Mouse (Mus musculus): ENCODE measurements around the gene Exosc2. TPM values are rescaled to one million over a fixed set of nuclear protein-coding genes. Genes with fewer than 3 reads are reported as not detected.
"Not testable (repeated sequence)": the region's sequence is repeated elsewhere in the genome, so short reads cannot be mapped to it uniquely, and the experiment has no call there.

Exosc2 gene
- polyA plus RNA-seq, 2 experiments = 47.6 to 49.7 TPM

DNA sequence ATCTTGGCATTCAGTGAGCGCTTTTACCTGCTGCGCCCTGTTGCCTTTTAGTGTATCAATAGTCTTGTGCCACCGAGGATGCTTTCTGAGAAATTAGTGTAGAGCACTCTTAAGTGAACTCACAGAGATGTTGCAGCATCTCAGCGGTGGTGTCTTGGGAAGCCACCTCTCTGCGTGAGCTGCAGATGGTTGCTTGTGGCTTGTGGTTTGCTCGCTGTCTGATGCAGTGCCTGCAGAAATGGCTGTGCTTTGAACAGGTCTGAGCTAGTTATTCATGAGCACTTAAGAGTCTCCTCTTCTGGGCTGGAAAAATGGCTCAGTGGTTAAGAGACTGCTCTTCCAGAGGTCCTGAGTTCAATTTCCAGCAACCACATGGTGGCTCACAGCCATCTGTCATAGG, 8.1 kb downstream of the Exosc2 start:
- ATAC-seq (ENCODE audit: low FRiP score, low read depth) = no peak
- no peak for DNase-seq (ENCODE audit: low spot score)
- no peak for TF ChIP-seq POLR2A (IDR thresholded peaks at IDR 0.05; ENCODE audit: borderline replicate concordance, extremely low read depth, insufficient read depth, insufficient read length)
- Histone ChIP-seq H3K36me3 (ENCODE audit: control insufficient read depth, insufficient read depth, low read length) (peaks cover 73% of the 10 kb centered on the region), H3K9ac (ENCODE audit: low read depth, low read length, severe bottlenecking) (no peak overlapping the region), H3K4me3 (replicated peaks; ENCODE audit: low read length) (no peak overlapping the region), H3K9me3 (ENCODE audit: control insufficient read depth, low read length) (no peaks in the 10 kb centered on the region), H3K27ac (replicated peaks; ENCODE audit: low read depth, low read length) (no peak overlapping the region), H3K4me1 (ENCODE audit: control insufficient read depth, insufficient read depth, low read length) (no peaks in the 10 kb centered on the region), H3K27me3 (ENCODE audit: control insufficient read depth, insufficient read depth, low read length) (no peaks in the 10 kb centered on the region), H3K4me2 (replicated peaks; ENCODE audit: low read depth, low read length, severe bottlenecking) (no peak overlapping the region)
- 90% methylated on average over 6 of the region's 6 CpGs for WGBS

DNA sequence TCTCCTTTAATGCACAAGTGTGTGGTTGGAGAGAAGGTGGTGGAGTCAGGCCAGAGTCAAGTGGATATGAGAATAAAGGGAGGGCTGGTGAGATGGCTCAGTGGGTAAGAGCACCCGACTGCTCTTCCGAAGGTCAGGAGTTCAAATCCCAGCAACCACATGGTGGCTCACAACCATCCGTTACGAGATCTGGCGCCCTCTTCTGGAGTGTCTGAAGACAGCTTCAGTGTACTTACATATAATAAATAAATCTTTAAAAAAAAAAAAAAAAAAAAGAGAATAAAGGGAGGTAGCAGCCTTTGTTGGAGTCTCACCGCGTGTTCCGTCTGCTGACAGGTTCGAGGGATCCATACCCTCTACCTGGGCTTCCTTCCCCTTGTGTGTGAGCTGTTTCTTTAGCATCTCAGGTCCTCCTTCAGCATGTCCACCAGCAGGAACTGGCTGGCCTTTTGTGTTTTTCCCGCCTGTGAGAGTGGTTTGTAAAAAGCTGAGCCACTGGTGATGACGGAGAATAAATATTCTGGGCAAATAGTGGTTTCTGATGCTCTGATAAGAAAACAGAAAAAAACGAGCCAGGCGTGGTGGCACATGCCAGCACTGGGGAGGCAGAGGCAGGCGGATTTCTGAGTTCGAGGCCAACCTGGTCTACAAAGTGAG, 10.7 kb downstream of the Exosc2 start:
- H3K4me3 ChIP-seq (replicated peaks; ENCODE audit: low read length); H3K27ac ChIP-seq (replicated peaks; ENCODE audit: low read depth, low read length); H3K4me1 ChIP-seq (ENCODE audit: control insufficient read depth, insufficient read depth, low read length); DNase-seq (ENCODE audit: low spot score); H3K27me3 ChIP-seq (ENCODE audit: control insufficient read depth, insufficient read depth, low read length); H3K9me3 ChIP-seq (ENCODE audit: control insufficient read depth, low read length); H3K9ac ChIP-seq (ENCODE audit: low read depth, low read length, severe bottlenecking); ATAC-seq (ENCODE audit: low FRiP score, low read depth); H3K4me2 ChIP-seq (replicated peaks; ENCODE audit: low read depth, low read length, severe bottlenecking): not testable (repeated sequence)
- H3K36me3 ChIP-seq (ENCODE audit: control insufficient read depth, insufficient read depth, low read length) = peaks cover 48% of the 10 kb centered on the region
- 91% methylated on average over 15 of the region's 15 CpGs for WGBS

DNA sequence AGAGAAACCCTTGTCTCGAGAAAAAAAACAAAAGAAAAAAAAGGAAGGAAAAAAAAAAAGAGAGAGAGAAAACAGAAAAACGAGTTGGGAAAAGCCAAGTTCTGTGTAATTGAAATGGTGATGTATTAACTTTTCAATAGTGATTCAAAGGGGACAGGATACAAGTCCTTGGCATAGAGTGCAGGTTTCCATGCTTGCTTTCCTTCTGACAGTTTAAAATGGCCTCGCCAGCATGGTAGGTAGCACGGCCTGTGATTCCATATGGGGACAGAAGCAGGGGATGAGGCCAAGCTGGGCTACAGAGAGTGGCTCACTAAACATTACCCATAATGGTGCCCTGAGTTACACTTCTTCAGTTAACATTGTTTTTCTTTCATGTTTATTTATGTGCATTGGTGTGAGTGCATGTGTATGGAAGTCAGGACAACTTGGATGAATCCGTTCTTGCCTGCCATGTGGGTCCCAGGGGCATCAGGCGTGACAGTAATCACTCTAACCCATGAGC, 11.3 kb downstream of the Exosc2 start:
- no peak for TF ChIP-seq POLR2A (IDR thresholded peaks at IDR 0.05; ENCODE audit: borderline replicate concordance, extremely low read depth, insufficient read depth, insufficient read length)
- no peaks in the 10 kb centered on the region for H3K27me3 ChIP-seq (ENCODE audit: control insufficient read depth, insufficient read depth, low read length)
- H3K9me3 ChIP-seq (ENCODE audit: control insufficient read depth, low read length) = no peaks in the 10 kb centered on the region
- no peak overlapping the region for H3K4me2 ChIP-seq (replicated peaks; ENCODE audit: low read depth, low read length, severe bottlenecking)
- 83% methylated on average over 6 of the region's 6 CpGs for WGBS
- H3K27ac ChIP-seq (replicated peaks; ENCODE audit: low read depth, low read length) = no peak overlapping the region
- no peaks in the 10 kb centered on the region for H3K4me1 ChIP-seq (ENCODE audit: control insufficient read depth, insufficient read depth, low read length)
- no peak for DNase-seq (ENCODE audit: low spot score)
- ATAC-seq (ENCODE audit: low FRiP score, low read depth) = no peak
- no peak overlapping the region for H3K9ac ChIP-seq (ENCODE audit: low read depth, low read length, severe bottlenecking)
- peaks cover 42% of the 10 kb centered on the region for H3K36me3 ChIP-seq (ENCODE audit: control insufficient read depth, insufficient read depth, low read length)
- no peak overlapping the region for H3K4me3 ChIP-seq (replicated peaks; ENCODE audit: low read length)

DNA sequence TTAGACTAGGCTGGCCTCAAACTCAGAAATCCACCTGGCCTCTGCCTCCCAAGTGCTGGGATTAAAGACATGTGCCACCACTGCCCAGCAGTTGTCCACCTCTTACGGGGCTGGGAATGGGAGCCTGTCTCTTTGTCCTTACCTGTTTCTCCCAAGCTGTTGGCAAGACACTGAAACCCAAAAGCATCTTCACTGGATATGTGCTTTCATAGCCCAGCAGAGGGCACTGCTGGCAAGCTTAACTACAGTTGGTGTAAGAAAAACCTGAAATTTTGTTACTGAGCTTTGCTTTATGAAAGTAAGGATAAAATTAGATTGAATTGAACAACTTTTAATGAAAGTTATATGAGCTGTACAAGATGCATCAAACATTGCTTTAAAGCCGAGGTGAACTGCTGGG, 13.2 kb downstream of the Exosc2 start:
- Histone ChIP-seq H3K4me3 (replicated peaks; ENCODE audit: low read length) (no peak overlapping the region), H3K36me3 (ENCODE audit: control insufficient read depth, insufficient read depth, low read length) (peaks cover 24% of the 10 kb centered on the region), H3K9me3 (ENCODE audit: control insufficient read depth, low read length) (no peaks in the 10 kb centered on the region), H3K4me1 (ENCODE audit: control insufficient read depth, insufficient read depth, low read length) (peaks cover 3% of the 10 kb centered on the region; the same call in 1 of the 2 replicates), H3K27ac (replicated peaks; ENCODE audit: low read depth, low read length) (no peak overlapping the region), H3K27me3 (ENCODE audit: control insufficient read depth, insufficient read depth, low read length) (no peaks in the 10 kb centered on the region), H3K9ac (ENCODE audit: low read depth, low read length, severe bottlenecking) (no peak overlapping the region), H3K4me2 (replicated peaks; ENCODE audit: low read depth, low read length, severe bottlenecking) (no peak overlapping the region)
- TF ChIP-seq POLR2A (IDR thresholded peaks at IDR 0.05; ENCODE audit: borderline replicate concordance, extremely low read depth, insufficient read depth, insufficient read length) = no peak
- WGBS = 28% methylated on average over 2 of the region's 2 CpGs
- no peak for ATAC-seq (ENCODE audit: low FRiP score, low read depth)
- peak; percentile 78 for DNase-seq (ENCODE audit: low spot score)

DNA sequence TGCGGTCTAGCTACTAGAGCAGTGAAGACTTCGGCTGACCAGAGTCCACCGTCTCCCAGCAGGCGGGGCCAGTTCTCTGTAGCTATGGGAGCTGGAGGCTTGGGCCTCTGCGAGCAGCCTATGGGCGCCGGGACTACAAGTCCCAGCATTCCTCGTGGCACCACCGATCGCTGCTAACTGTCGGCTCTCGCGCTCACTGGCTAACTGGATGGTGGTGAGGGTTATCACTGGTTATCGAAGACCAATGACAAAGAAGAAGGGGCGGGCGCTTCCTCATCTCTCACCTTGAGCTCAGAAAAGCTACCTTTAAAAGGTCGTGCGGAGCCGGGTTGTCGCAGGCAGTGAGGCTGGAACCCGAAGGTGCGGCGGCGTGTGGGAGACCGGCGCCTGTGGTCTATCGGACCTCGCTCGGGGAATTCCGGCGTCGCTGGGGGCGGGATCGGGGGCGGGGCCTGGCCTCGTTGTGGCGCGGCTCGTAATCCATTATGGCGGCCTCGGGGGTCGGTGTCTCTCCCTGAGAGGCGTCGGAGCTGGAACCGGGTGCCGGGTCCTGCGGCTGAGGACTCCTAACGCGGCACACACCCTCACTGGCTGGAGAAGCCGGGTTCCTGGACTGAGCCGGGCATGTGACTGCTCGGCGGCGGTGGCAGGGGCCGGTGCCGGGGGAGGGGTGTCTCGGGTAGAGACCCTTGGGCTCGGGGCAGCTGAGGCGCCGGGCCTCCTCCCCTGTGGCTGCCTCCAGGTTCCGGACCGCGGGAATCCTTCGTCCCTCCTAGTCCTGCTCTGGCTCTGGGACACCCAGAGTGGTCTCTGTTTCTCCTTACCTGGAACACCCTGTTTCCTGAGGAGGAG, 17.8 kb downstream of the Exosc2 start, which contains the start of gene Abl1:
Abl1 (plus strand) TSS at position 303 of the 852 bp plus-strand sequence.
- H3K9me3 ChIP-seq (ENCODE audit: control insufficient read depth, low read length) = no peaks in the 10 kb centered on the region
- peaks cover 4% of the 10 kb centered on the region; the same call in 1 of the 2 replicates for H3K36me3 ChIP-seq (ENCODE audit: control insufficient read depth, insufficient read depth, low read length)
- peak within 1 kb of the TSS; percentile 91 for H3K27ac ChIP-seq (replicated peaks; ENCODE audit: low read depth, low read length)
- peak within 1 kb of the TSS; percentile 64 for H3K4me2 ChIP-seq (replicated peaks; ENCODE audit: low read depth, low read length, severe bottlenecking)
- peak; percentile 99 for DNase-seq (ENCODE audit: low spot score)
- H3K4me3 ChIP-seq (replicated peaks; ENCODE audit: low read length) = peak within 1 kb of the TSS; percentile 89
- 0 out of 2 replicates have a peak, but pooled peaks have one; percentile 74 for TF ChIP-seq POLR2A (IDR thresholded peaks at IDR 0.05; ENCODE audit: borderline replicate concordance, extremely low read depth, insufficient read depth, insufficient read length)
- WGBS = under 1% methylated on average over 34 of the region's 64 CpGs
- H3K9ac ChIP-seq (ENCODE audit: low read depth, low read length, severe bottlenecking) = peak within 1 kb of the TSS; percentile 83
- H3K4me1 ChIP-seq (ENCODE audit: control insufficient read depth, insufficient read depth, low read length) = peaks cover 18% of the 10 kb centered on the region
- ATAC-seq (ENCODE audit: low FRiP score, low read depth) = peak; percentile 100
- H3K27me3 ChIP-seq (ENCODE audit: control insufficient read depth, insufficient read depth, low read length) = no peaks in the 10 kb centered on the region

Data from limb, embryonic 14.5 days (tissue).